Mouse (Mus musculus) kidney, embryonic 14.5 days (tissue): ENCODE results near the gene Ltbp1. TPM values are rescaled to one million over a fixed set of nuclear protein-coding genes. Genes with fewer than 3 reads are reported as not detected.
A peak's percentile ranks its signal among the peaks of the same experiment; 100 is the strongest.

Experiments used
- ATAC-seq: fragments of 200-750 bp; cut with Nextera tagmentation; 2 replicates; pipeline ENCODE4 v1.8.0; 2017; ENCODE audit warnings: moderate number of reproducible peaks, mild to moderate bottlenecking, moderate TSS enrichment, moderate library complexity; ENCODE audit not compliant: low FRiP score, low TSS enrichment
- H3K27ac ChIP-seq: fragments of 300-500 bp; sonication (generic); 2 replicates; pipeline ENCODE4 v1.5.1; 2014; ENCODE audit warnings: low read depth, mild to moderate bottlenecking, low read length, moderate library complexity, mixed read lengths
- H3K27me3 ChIP-seq: fragments of 300-500 bp; sonication (generic); 2 replicates; pipeline ENCODE4 v1.6.1; 2014; ENCODE audit warnings: mild to moderate bottlenecking, low read length; ENCODE audit not compliant: control insufficient read depth, insufficient read depth
- H3K36me3 ChIP-seq: fragments of 300-500 bp; sonication (generic); 2 replicates; pipeline ENCODE4 v1.6.1; 2014; ENCODE audit warnings: low read length, mixed read lengths; ENCODE audit not compliant: control insufficient read depth, insufficient read depth
- H3K4me1 ChIP-seq: fragments of 300-500 bp; sonication (generic); 2 replicates; pipeline ENCODE4 v1.6.1; 2014; ENCODE audit warnings: low read length, mixed read lengths; ENCODE audit not compliant: control insufficient read depth, insufficient read depth
- H3K4me2 ChIP-seq: fragments of 300-500 bp; sonication (generic); replicated peaks from 2 replicates; pipeline ENCODE4 v1.6.1; 2014; ENCODE audit warnings: low read depth, mild to moderate bottlenecking, low read length
- H3K4me3 ChIP-seq: fragments of 300-500 bp; sonication (generic); 2 replicates; pipeline ENCODE4 v1.5.1; 2014; ENCODE audit warnings: mild to moderate bottlenecking, low read length
- H3K9ac ChIP-seq: fragments of 300-500 bp; sonication (generic); 2 replicates; pipeline ENCODE4 v1.6.1; 2014; ENCODE audit warnings: low read depth, mild to moderate bottlenecking, low read length, moderate library complexity
- H3K9me3 ChIP-seq: fragments of 300-500 bp; sonication (generic); 2 replicates; pipeline ENCODE4 v1.6.1; 2016; ENCODE audit warnings: low read length; ENCODE audit not compliant: control insufficient read depth
- WGBS: fragments of 180-500 bp; shearing (Covaris S2); extraction: QIAGEN DNeasy Blood & Tissue Kit; methylation state at CpG from one replicate; pipeline ENCODE4 v1.1.7; 2014; 5-methylcytosine and 5-hydroxymethylcytosine counted together
- polyA plus RNA-seq: library from polyadenylated mRNA; unstranded; fragments of >200 nt; fragmentation: Nextera tagmentation; extraction: Ambion mirVana; gene quantifications from 2 replicates; pipeline ENCODE4 v1.2.1, GENCODE M21; 2014

Gene Ltbp1
- polyA plus RNA-seq, 1 experiment from 2014 or later = 54.7 TPM

DNA sequence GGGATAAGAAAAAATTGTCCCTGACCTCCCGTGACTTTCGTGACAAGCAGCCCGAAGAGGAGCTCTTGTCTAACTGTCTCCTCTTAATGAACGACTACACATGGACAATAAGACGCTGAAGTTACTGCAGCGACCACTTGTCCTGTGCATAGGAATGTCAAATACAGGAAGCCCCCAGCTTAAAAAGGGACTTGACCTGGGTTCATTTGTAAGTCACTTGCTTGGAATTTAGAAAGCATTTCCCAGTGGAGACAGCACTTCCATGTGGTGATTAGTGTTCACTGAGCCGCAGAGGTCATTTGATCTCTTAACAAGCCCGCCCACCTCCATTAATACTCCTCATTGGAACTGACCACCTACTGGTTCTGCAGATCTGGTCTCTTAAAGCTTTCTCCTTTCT, 61.9 kb downstream of the Ltbp1 start:
- Histone ChIP-seq H3K27ac (no peak overlapping the region), H3K4me3 (no peak overlapping the region), H3K9ac (no peak overlapping the region), H3K27me3 (no peaks in the 10 kb centered on the region), H3K4me1 (peaks cover 29% of the 10 kb centered on the region; the same call in 1 of the 2 replicates), H3K4me2 (no peak overlapping the region), H3K36me3 (peaks cover 4% of the 10 kb centered on the region; the same call in 1 of the 2 replicates), H3K9me3 (no peaks in the 10 kb centered on the region)
- 8% methylated on average over 8 of the region's 8 CpGs for WGBS
- peak; percentile 49; the same call in 1 of the 2 replicates for ATAC-seq

GRCm38 (mm10) chr17:75069232-75069631, 63.9 kb downstream of the Ltbp1 start:
- Histone ChIP-seq H3K27ac (no peak overlapping the region), H3K4me3 (no peak overlapping the region), H3K36me3 (peaks cover 4% of the 10 kb centered on the region; the same call in 1 of the 2 replicates), H3K9ac (no peak overlapping the region), H3K4me1 (peaks cover 36% of the 10 kb centered on the region; the same call in 1 of the 2 replicates), H3K9me3 (no peaks in the 10 kb centered on the region), H3K27me3 (no peaks in the 10 kb centered on the region), H3K4me2 (no peak overlapping the region)
- WGBS = 70% methylated on average over 5 of the region's 5 CpGs
- ATAC-seq = no peak

DNA sequence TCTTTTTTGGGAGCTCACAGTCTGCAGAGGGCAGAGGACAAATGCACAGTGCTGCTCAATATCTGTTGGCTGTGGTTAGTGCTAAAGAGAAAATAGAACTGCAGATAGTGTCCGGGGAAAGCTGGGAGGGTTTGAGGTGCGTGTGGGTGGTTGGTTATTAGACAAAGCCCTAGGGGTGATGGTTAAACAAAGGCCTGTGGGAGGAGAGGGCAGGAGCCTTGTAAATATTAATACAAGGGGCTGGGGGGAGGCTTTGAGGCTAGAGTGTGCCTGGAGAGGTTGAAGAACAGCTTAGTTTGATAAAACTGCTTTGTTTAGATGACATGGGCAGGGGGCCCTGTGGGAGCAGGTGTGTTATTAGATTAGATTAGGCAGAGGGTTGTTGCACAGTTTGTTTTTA, 65.8 kb downstream of the Ltbp1 start:
- Histone ChIP-seq H3K4me1 (peaks cover 29% of the 10 kb centered on the region; the same call in 1 of the 2 replicates), H3K36me3 (peaks cover 4% of the 10 kb centered on the region; the same call in 1 of the 2 replicates), H3K27ac (no peak overlapping the region), H3K9ac (no peak overlapping the region), H3K9me3 (no peaks in the 10 kb centered on the region), H3K4me3 (no peak overlapping the region), H3K27me3 (no peaks in the 10 kb centered on the region), H3K4me2 (no peak overlapping the region)
- ATAC-seq = no peak
- 12% methylated on average over 2 of the region's 2 CpGs for WGBS

- ATAC-seq = no peak
- H3K4me1 ChIP-seq = peaks cover 26% of the 10 kb centered on the region; the same call in 1 of the 2 replicates
- WGBS = 93% methylated on average over 2 of the region's 2 CpGs
- no peak overlapping the region for H3K4me3 ChIP-seq
- no peaks in the 10 kb centered on the region for H3K27me3 ChIP-seq
- peaks cover 4% of the 10 kb centered on the region; the same call in 1 of the 2 replicates for H3K36me3 ChIP-seq
- no peaks in the 10 kb centered on the region for H3K9me3 ChIP-seq
- no peak overlapping the region for H3K4me2 ChIP-seq
- H3K27ac ChIP-seq = no peak overlapping the region
- no peak overlapping the region for H3K9ac ChIP-seq
These were observed 66.4 kb downstream of the Ltbp1 start for GRCm38 (mm10) chr17:75071749-75072148.

- no peak for ATAC-seq
- Histone ChIP-seq H3K36me3 (peaks cover 2% of the 10 kb centered on the region; the same call in 1 of the 2 replicates), H3K27me3 (no peaks in the 10 kb centered on the region), H3K9me3 (no peaks in the 10 kb centered on the region), H3K4me2 (no peak overlapping the region), H3K9ac (no peak overlapping the region), H3K27ac (no peak overlapping the region), H3K4me3 (no peak overlapping the region), H3K4me1 (peaks cover 15% of the 10 kb centered on the region; the same call in 1 of the 2 replicates)
- 24% methylated on average over 8 of the region's 8 CpGs for WGBS
These were observed 68.5 kb downstream of the Ltbp1 start for GRCm38 (mm10) chr17:75073887-75074286.

DNA sequence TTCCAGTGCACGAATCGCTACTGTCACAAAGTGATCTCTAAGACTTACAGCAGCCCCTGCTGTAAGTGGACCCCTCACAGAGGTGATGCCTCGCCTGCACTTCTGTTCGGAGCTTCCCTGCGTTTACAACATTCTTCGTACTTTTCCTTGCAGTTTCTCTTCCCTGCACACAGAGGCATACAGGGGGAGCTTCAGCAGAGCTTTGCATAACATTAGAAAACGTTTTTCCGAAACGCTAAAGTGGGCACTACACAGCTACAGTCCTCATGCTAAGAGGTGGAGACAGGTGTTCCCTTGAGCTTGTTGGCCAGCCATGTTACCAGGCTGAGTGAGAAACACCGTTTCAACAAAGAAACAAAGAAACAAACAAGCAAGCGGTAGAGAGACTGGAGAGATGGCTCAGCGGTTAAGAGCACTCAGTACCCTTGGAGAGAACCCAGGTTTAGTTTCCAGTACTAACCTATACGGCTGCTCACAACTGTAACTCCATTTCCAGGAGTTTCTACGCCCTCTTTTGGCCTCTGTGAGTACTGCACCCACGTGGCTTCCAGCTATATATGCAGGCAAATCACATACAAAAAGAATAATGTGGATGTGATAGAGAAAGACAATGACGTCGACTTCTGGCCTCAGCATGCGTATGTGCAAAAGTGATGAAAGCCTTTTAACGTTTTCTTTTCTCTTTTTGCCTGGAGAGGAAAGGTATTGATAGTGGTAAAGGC, 69.8 kb downstream of the Ltbp1 start:
- Histone ChIP-seq H3K27ac (no peak overlapping the region), H3K9ac (no peak overlapping the region), H3K4me1 (peaks cover 15% of the 10 kb centered on the region; the same call in 1 of the 2 replicates), H3K9me3 (no peaks in the 10 kb centered on the region; the same call in 1 of the 2 replicates), H3K4me3 (no peak overlapping the region), H3K4me2 (no peak overlapping the region), H3K36me3 (no peaks in the 10 kb centered on the region), H3K27me3 (no peaks in the 10 kb centered on the region)
- WGBS = 79% methylated on average over 19 of the region's 19 CpGs
- ATAC-seq = no peak

- Histone ChIP-seq H3K9me3 (no peaks in the 10 kb centered on the region; the same call in 1 of the 2 replicates), H3K4me1 (0 out of 2 replicates have a peak, but pooled peaks cover 3% of the 10 kb centered on the region), H3K4me2 (no peak overlapping the region), H3K27ac (no peak overlapping the region), H3K4me3 (no peak overlapping the region), H3K27me3 (no peaks in the 10 kb centered on the region), H3K9ac (no peak overlapping the region), H3K36me3 (no peaks in the 10 kb centered on the region)
- 50% methylated on average over 2 of the region's 2 CpGs for WGBS
- ATAC-seq = no peak
These were observed 76.0 kb downstream of the Ltbp1 start for GRCm38 (mm10) chr17:75081401-75081800.

GRCm38 (mm10) chr17:75082449-75082848, 77.1 kb downstream of the Ltbp1 start:
- no peak for ATAC-seq
- H3K9me3 ChIP-seq = no peaks in the 10 kb centered on the region; the same call in 1 of the 2 replicates
- H3K36me3 ChIP-seq = no peaks in the 10 kb centered on the region
- H3K9ac ChIP-seq = no peak overlapping the region
- H3K4me1 ChIP-seq = peaks cover 8% of the 10 kb centered on the region; the same call in 1 of the 2 replicates
- H3K4me3 ChIP-seq = no peak overlapping the region
- H3K27ac ChIP-seq = no peak overlapping the region
- H3K4me2 ChIP-seq = no peak overlapping the region
- H3K27me3 ChIP-seq = no peaks in the 10 kb centered on the region

DNA sequence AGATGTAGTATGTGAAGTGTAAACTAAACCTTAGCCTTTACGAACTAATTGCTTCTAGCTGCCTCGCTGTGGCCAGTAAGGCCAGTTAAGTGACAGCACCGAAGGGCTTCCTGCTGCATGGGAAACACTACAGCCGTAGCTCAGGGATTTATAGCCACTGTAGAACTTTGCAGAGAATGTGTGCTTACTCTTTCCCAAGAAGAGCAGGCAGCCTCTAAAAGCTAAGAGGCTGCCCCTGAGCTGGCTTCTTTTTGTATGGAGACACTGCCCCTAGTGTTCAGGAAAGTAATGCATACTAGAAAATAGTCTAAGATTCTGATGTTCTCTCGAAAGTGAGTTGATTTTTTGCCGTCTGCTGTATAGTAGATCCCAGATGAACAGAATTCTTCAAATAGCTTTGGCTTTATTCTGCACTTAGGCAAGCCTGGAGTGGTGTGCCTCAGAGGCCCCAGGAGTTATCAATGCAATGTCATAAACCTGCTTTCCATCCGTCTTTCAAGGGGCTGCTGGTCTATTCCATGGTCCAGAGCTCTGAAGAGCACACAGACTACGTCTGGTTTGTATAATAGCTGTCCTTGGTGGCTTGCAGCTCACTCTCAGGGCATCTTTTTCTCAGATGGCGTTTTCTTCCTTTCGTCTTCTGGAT, 82.1 kb downstream of the Ltbp1 start:
- ATAC-seq = peak; percentile 89
- no peaks in the 10 kb centered on the region for H3K9me3 ChIP-seq
- peak overlapping the region; percentile 24; the same call in 1 of the 2 replicates for H3K27ac ChIP-seq
- H3K27me3 ChIP-seq = no peaks in the 10 kb centered on the region
- no peak overlapping the region; the same call in 1 of the 2 replicates for H3K9ac ChIP-seq
- H3K4me2 ChIP-seq = no peak overlapping the region
- 35% methylated on average over 10 of the region's 10 CpGs for WGBS
- H3K4me3 ChIP-seq = no peak overlapping the region
- H3K36me3 ChIP-seq = no peaks in the 10 kb centered on the region
- peaks cover 5% of the 10 kb centered on the region; the same call in 1 of the 2 replicates for H3K4me1 ChIP-seq
